Mouse (Mus musculus) limb, embryonic 13.5 days (tissue): ENCODE measurements at regions not wholly inside any gene's neighbourhood (a gene's known extent, or its start where the extent isn't known, plus 50 kb on each side); places are given as distances from the start of the nearest gene placed in this dataset.
"Not testable (repeated sequence)": the region's sequence is repeated elsewhere in the genome, so short reads cannot be mapped to it uniquely, and the experiment has no call there.

Experiments used
- ATAC-seq: fragments of 200-750 bp; cut with Nextera tagmentation; 2 replicates; pipeline ENCODE4 v1.8.0; 2017; ENCODE audit warnings: low read depth, moderate number of reproducible peaks, moderate TSS enrichment; ENCODE audit not compliant: low FRiP score
- H3K27ac ChIP-seq: fragments of 300-500 bp; sonication (generic); 2 replicates; pipeline ENCODE4 v1.5.1; 2015; ENCODE audit warnings: inconsistent platforms, mild to moderate bottlenecking, moderate library complexity
- H3K27me3 ChIP-seq: fragments of 300-500 bp; sonication (generic); 2 replicates; pipeline ENCODE4 v1.6.1; 2015; ENCODE audit warnings: mild to moderate bottlenecking, inconsistent platforms
- H3K36me3 ChIP-seq: fragments of 300-500 bp; sonication (generic); 2 replicates; pipeline ENCODE4 v1.6.1; 2015; ENCODE audit warnings: inconsistent platforms, mild to moderate bottlenecking, moderate library complexity
- H3K4me1 ChIP-seq: fragments of 300-500 bp; sonication (generic); 2 replicates; pipeline ENCODE4 v1.6.1; 2015; ENCODE audit warnings: inconsistent platforms
- H3K4me2 ChIP-seq: fragments of 300-500 bp; sonication (generic); replicated peaks from 2 replicates; pipeline ENCODE4 v1.6.1; 2015; ENCODE audit warnings: inconsistent platforms, mild to moderate bottlenecking, moderate library complexity
- H3K4me3 ChIP-seq: fragments of 300-500 bp; sonication (generic); 2 replicates; pipeline ENCODE4 v1.5.1; 2015; ENCODE audit warnings: moderate library complexity, mild to moderate bottlenecking, inconsistent platforms
- H3K9ac ChIP-seq: fragments of 300-500 bp; sonication (generic); 2 replicates; pipeline ENCODE4 v1.6.1; 2015; ENCODE audit warnings: mild to moderate bottlenecking, inconsistent platforms
- H3K9me3 ChIP-seq: fragments of 300-500 bp; sonication (generic); 2 replicates; pipeline ENCODE4 v1.6.1; 2016; ENCODE audit warnings: inconsistent platforms
- WGBS: fragments of 180-500 bp; shearing (Covaris S2); methylation state at CpG from one replicate; pipeline ENCODE4 v1.1.7; 2015; 5-methylcytosine and 5-hydroxymethylcytosine counted together

GRCm38 (mm10) chr9:43540131-43540530, 203.7 kb upstream of the Nectin1 start:
- no peaks in the 10 kb centered on the region for H3K9me3 ChIP-seq
- H3K4me3 ChIP-seq = no peak overlapping the region
- no peak overlapping the region for H3K4me2 ChIP-seq
- 75% methylated on average over 3 of the region's 3 CpGs for WGBS
- no peak overlapping the region for H3K27ac ChIP-seq
- no peak for ATAC-seq
- H3K4me1 ChIP-seq = peaks cover 3% of the 10 kb centered on the region
- no peak overlapping the region for H3K9ac ChIP-seq
- H3K27me3 ChIP-seq = no peaks in the 10 kb centered on the region
- H3K36me3 ChIP-seq = no peaks in the 10 kb centered on the region

- Histone ChIP-seq H3K4me1 (peaks cover 6% of the 10 kb centered on the region), H3K9ac (no peak overlapping the region), H3K27ac (no peak overlapping the region), H3K4me3 (no peak overlapping the region), H3K36me3 (no peaks in the 10 kb centered on the region), H3K27me3 (no peaks in the 10 kb centered on the region), H3K4me2 (no peak overlapping the region), H3K9me3 (no peaks in the 10 kb centered on the region)
- ATAC-seq = no peak
- WGBS = 89% methylated on average over 8 of the region's 8 CpGs
These were observed 202.6 kb upstream of the Nectin1 start for GRCm38 (mm10) chr9:43541234-43541633.

- no peak overlapping the region for H3K4me3 ChIP-seq
- no peak overlapping the region for H3K4me2 ChIP-seq
- no peak overlapping the region for H3K9ac ChIP-seq
- peaks cover 6% of the 10 kb centered on the region for H3K4me1 ChIP-seq
- 81% methylated on average over 9 of the region's 9 CpGs for WGBS
- no peaks in the 10 kb centered on the region for H3K9me3 ChIP-seq
- no peaks in the 10 kb centered on the region for H3K36me3 ChIP-seq
- no peak overlapping the region for H3K27ac ChIP-seq
- ATAC-seq = no peak
- H3K27me3 ChIP-seq = no peaks in the 10 kb centered on the region
These were observed 201.6 kb upstream of the Nectin1 start for GRCm38 (mm10) chr9:43542077-43542654.

GRCm38 (mm10) chr9:43545081-43545565, 198.7 kb upstream of the Nectin1 start:
- no peak for ATAC-seq
- Histone ChIP-seq H3K36me3 (no peaks in the 10 kb centered on the region), H3K9me3 (no peaks in the 10 kb centered on the region), H3K27me3 (no peaks in the 10 kb centered on the region), H3K9ac (no peak overlapping the region), H3K4me3 (no peak overlapping the region), H3K27ac (no peak overlapping the region), H3K4me2 (no peak overlapping the region; the same call in 1 of the 2 replicates), H3K4me1 (peaks cover 11% of the 10 kb centered on the region)
- WGBS = 36% methylated on average over 15 of the region's 15 CpGs

- Histone ChIP-seq H3K4me1 (peaks cover 11% of the 10 kb centered on the region), H3K4me3 (no peak overlapping the region)
- WGBS = 43% methylated on average over 4 of the region's 4 CpGs
These were observed 194.9 kb upstream of the Nectin1 start for GRCm38 (mm10) chr9:43548883-43549282.

GRCm38 (mm10) chr9:43549293-43549692, 194.5 kb upstream of the Nectin1 start:
- ATAC-seq = no peak
- H3K9me3 ChIP-seq = no peaks in the 10 kb centered on the region

More at GRCm38 (mm10) chr9:43548883-43549282, 194.9 kb upstream of the Nectin1 start:
- Histone ChIP-seq H3K36me3 (no peaks in the 10 kb centered on the region), H3K9me3 (no peaks in the 10 kb centered on the region), H3K4me2 (no peak overlapping the region), H3K27me3 (no peaks in the 10 kb centered on the region), H3K9ac (no peak overlapping the region), H3K27ac (no peak overlapping the region)
- ATAC-seq = no peak

GRCm38 (mm10) chr9:43552758-43553157, 191.0 kb upstream of the Nectin1 start:
- not testable (repeated sequence) for H3K27ac ChIP-seq, H3K36me3 ChIP-seq, H3K27me3 ChIP-seq, H3K4me2 ChIP-seq, ATAC-seq, H3K9ac ChIP-seq, H3K4me1 ChIP-seq, H3K4me3 ChIP-seq, H3K9me3 ChIP-seq
- WGBS = 75% methylated on average over 1 of the region's 1 CpGs

More at GRCm38 (mm10) chr9:43549293-43549692, 194.5 kb upstream of the Nectin1 start:
- no peaks in the 10 kb centered on the region for H3K36me3 ChIP-seq
- no peak overlapping the region for H3K4me2 ChIP-seq
- H3K4me1 ChIP-seq = peaks cover 11% of the 10 kb centered on the region
- WGBS = 47% methylated on average over 7 of the region's 7 CpGs
- H3K27me3 ChIP-seq = no peaks in the 10 kb centered on the region
- H3K27ac ChIP-seq = no peak overlapping the region
- no peak overlapping the region for H3K9ac ChIP-seq
- H3K4me3 ChIP-seq = no peak overlapping the region

- H3K4me2 ChIP-seq = no peak overlapping the region
- no peak overlapping the region for H3K4me3 ChIP-seq
- no peak overlapping the region for H3K9ac ChIP-seq
- WGBS = 75% methylated on average over 6 of the region's 6 CpGs
- no peak overlapping the region for H3K27ac ChIP-seq
- no peaks in the 10 kb centered on the region for H3K4me1 ChIP-seq
- no peaks in the 10 kb centered on the region for H3K9me3 ChIP-seq
- ATAC-seq = no peak
- no peaks in the 10 kb centered on the region for H3K36me3 ChIP-seq
- no peaks in the 10 kb centered on the region for H3K27me3 ChIP-seq
These were observed 181.8 kb upstream of the Nectin1 start for GRCm38 (mm10) chr9:43562016-43562415.

GRCm38 (mm10) chr9:43564239-43564906, 179.4 kb upstream of the Nectin1 start:
- H3K27ac ChIP-seq = no peak overlapping the region
- 80% methylated on average over 22 of the region's 22 CpGs for WGBS
- no peak overlapping the region for H3K4me3 ChIP-seq
- ATAC-seq = no peak
- H3K36me3 ChIP-seq = no peaks in the 10 kb centered on the region
- no peaks in the 10 kb centered on the region for H3K9me3 ChIP-seq
- H3K4me2 ChIP-seq = no peak overlapping the region
- H3K9ac ChIP-seq = no peak overlapping the region
- no peaks in the 10 kb centered on the region for H3K4me1 ChIP-seq
- H3K27me3 ChIP-seq = 0 out of 2 replicates have a peak, but pooled peaks cover 2% of the 10 kb centered on the region

- H3K4me2 ChIP-seq = no peak overlapping the region
- no peak overlapping the region for H3K27ac ChIP-seq
- H3K4me3 ChIP-seq = no peak overlapping the region
- H3K36me3 ChIP-seq = no peaks in the 10 kb centered on the region
- no peaks in the 10 kb centered on the region for H3K4me1 ChIP-seq
- 19% methylated on average over 4 of the region's 4 CpGs for WGBS
- H3K9ac ChIP-seq = no peak overlapping the region
- no peaks in the 10 kb centered on the region for H3K9me3 ChIP-seq
- H3K27me3 ChIP-seq = 0 out of 2 replicates have a peak, but pooled peaks cover 2% of the 10 kb centered on the region
- no peak for ATAC-seq
These were observed 174.9 kb upstream of the Nectin1 start for GRCm38 (mm10) chr9:43568851-43569250.

- Histone ChIP-seq H3K27me3 (0 out of 2 replicates have a peak, but pooled peaks cover 2% of the 10 kb centered on the region), H3K27ac (no peak overlapping the region), H3K9me3 (no peaks in the 10 kb centered on the region), H3K36me3 (no peaks in the 10 kb centered on the region), H3K4me1 (no peaks in the 10 kb centered on the region), H3K4me2 (no peak overlapping the region), H3K4me3 (no peak overlapping the region), H3K9ac (no peak overlapping the region)
- ATAC-seq = no peak
- 79% methylated on average over 6 of the region's 6 CpGs for WGBS
These were observed 172.7 kb upstream of the Nectin1 start for GRCm38 (mm10) chr9:43571086-43571485.

- no peaks in the 10 kb centered on the region for H3K4me1 ChIP-seq
- H3K4me2 ChIP-seq = no peak overlapping the region
- 85% methylated on average over 6 of the region's 6 CpGs for WGBS
- H3K36me3 ChIP-seq = no peaks in the 10 kb centered on the region
- H3K4me3 ChIP-seq = no peak overlapping the region
- no peak overlapping the region for H3K27ac ChIP-seq
- no peak overlapping the region for H3K9ac ChIP-seq
- no peak for ATAC-seq
- H3K27me3 ChIP-seq = 0 out of 2 replicates have a peak, but pooled peaks cover 2% of the 10 kb centered on the region
- H3K9me3 ChIP-seq = no peaks in the 10 kb centered on the region
These were observed 168.1 kb upstream of the Nectin1 start for GRCm38 (mm10) chr9:43575659-43576058.
